Mouse (Mus musculus) thymus, postnatal 0 days (tissue): ENCODE data around the gene Ppme1. TPM values are rescaled to one million over a fixed set of nuclear protein-coding genes. Genes with fewer than 3 reads are reported as not detected.
A peak's percentile ranks its signal among the peaks of the same experiment; 100 is the strongest.

Experiments
- DNase-seq: peaks from one replicate; pipeline ENCODE4 v3.0.0-alpha.2; 2015; ENCODE audit warnings: low spot score
- polyA plus RNA-seq: library from polyadenylated mRNA; unstranded; fragments of >200 nt; fragmentation: Nextera tagmentation; extraction: Ambion mirVana; gene quantifications from 2 replicates; pipeline ENCODE4 v1.2.1, GENCODE M21; 2015

Ppme1 gene
- polyA plus RNA-seq, 1 experiment from 2014 or later, result 41.5 TPM

DNA sequence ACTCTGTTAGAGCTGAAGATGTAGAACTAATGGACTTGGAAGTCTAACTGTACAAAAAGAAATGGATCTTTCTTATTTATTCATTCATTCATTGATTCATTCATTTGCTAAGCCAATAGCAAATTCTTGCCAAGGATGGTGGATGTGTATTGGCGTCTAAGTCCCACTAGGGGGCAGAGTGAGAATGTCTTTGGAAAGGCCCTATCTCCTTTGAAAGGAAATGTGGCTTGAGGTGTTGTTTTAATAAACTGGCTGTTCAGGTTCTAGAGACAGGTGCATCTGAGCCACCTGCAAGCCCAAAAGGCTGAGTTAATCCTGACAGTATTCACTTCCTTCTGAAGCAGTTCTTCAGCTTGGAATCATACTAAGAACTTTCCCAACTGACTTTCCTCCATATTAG is 92.3 kb downstream of the Ppme1 start:
- DNase-seq, result peak; percentile 60

Other genes with a start within 250 kb of the Ppme1 start
- gene Lipt2, start 213.0 kb downstream of the Ppme1 start, polyA plus RNA-seq, result 8.3 and 9.0 TPM in 2 replicates
- 1.7 and 2.3 TPM in 2 replicates for gene Kcne3, start 195.8 kb downstream of the Ppme1 start, polyA plus RNA-seq
- 3.3 and 3.9 TPM in 2 replicates for gene Pgm2l1, start 144.9 kb downstream of the Ppme1 start, polyA plus RNA-seq
- 2.7 and 3.0 TPM in 2 replicates for gene P4ha3, start 86.8 kb downstream of the Ppme1 start, polyA plus RNA-seq
- 20.5 and 20.6 TPM in 2 replicates for gene C2cd3, start 74 bp downstream of the Ppme1 start, polyA plus RNA-seq
- 0.12 and 0.14 TPM in 2 replicates for gene Ucp3, start 100.7 kb upstream of the Ppme1 start, polyA plus RNA-seq
- 803 and 920 TPM in 2 replicates for gene Ucp2, start 121.0 kb upstream of the Ppme1 start, polyA plus RNA-seq
- 1.7 TPM in 2 replicates for gene Dnajb13, start 142.7 kb upstream of the Ppme1 start, polyA plus RNA-seq
- gene Coa4, start 164.8 kb upstream of the Ppme1 start, polyA plus RNA-seq, result 18.4 and 18.6 TPM in 2 replicates
- 44.4 and 47.4 TPM in 2 replicates for gene Rab6a, start 235.1 kb upstream of the Ppme1 start, polyA plus RNA-seq
- 102 TPM in 2 replicates for gene Mrpl48, start 236.0 kb upstream of the Ppme1 start, polyA plus RNA-seq